Mouse (Mus musculus): Measurements from ENCODE around the gene Lhfpl3.
A peak's percentile ranks its signal among the peaks of the same experiment; 100 is the strongest.

The Lhfpl3 gene

DNA sequence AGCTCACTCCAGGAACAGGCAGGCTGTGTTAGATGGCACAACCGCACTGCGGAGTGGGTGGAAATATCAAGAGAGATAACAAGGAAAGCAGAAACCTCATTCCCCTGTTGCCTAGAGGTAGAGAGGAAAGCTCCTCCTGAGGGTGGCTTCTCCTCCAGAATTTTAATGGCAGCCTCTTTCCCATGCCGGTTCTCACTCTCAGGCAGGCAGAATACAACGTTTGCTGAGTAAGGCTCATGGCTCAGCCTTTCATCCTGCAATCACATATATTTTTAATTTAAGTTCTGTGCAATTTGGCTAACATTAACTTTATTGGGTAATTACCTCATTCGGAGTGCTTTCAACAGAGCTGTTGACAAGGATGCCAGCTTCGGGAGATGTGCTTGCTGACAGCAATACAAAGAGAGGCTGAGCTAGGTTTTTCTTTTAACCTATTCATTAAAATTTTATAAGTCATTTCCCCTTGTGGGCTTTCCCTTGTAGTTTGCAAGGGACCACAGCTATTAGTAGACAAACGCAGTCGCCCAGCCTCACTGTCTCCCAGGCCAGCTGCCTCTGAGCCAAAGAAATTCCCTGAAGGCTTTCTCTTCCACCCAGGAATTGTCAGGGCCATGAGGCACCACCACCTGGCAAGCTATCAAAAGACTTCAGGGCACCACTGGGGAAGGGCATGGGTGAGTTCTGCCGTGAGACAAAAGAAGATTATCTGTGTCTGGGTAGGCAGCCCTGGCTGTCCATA lies 394.5 kb downstream of the Lhfpl3 start:
- DNase-seq (ENCODE audit: extremely low spot score, low spot score) = no peak

DNA sequence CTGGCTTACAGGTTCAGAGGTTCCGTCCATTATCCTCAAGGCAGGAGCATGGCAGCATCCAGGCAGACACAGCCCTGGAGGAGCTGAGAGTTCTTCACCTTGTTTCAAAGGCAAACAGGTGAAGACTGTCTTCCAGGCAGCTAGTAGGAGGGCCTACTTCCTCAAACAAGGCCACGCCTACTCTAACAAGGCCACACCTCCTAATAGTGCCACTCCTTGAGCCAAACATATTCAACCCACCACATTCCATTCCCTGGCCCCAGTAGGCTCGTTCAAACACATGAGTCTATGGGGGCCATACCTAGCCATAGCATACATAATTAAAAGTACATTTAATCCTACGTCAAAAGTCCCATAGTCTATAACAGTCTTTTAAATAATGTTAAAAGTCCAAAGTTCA lies 407.4 kb downstream of the Lhfpl3 start:
- no peak for DNase-seq (ENCODE audit: extremely low spot score, low spot score)

DNA sequence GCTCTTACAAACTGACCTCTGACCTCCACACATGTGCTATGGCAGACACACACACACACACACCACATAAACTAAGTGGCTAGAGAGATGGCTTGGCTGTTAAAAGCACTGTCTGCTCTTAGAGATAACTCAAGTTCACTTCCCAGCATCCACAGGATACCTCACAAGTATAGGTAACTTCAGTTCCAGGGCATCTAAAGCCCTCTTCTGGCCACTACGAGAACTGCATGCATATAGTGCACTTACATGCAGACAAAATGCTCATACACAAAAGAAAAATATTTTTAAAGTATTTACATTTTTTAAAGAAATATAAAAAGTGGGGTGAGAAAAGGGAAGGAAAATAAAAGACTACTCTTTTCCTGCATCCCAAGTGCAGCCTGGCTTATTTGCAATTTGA lies 408.6 kb downstream of the Lhfpl3 start:
- no peak for DNase-seq (ENCODE audit: extremely low spot score, low spot score)

DNA sequence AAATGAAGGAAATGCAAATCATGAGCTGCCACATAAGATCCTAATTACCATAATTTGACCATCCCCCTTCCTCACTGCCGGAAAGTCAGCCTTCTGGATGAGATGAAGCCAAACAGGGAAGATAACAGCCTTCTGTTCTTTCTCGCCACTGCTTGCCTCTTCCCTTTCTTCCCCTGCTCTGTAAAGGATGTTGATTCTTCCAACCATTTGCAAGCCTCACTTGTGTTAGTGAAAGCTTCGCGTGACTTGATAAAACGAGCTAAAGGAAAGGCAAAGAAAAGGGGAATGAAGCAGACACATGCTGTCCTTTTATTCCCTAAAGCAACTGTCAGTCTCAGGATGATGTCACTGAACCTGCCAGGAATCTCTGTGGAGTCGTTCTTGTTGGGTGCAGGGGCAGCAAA lies 420.1 kb downstream of the Lhfpl3 start:
- DNase-seq (ENCODE audit: extremely low spot score, low spot score) = no peak

DNA sequence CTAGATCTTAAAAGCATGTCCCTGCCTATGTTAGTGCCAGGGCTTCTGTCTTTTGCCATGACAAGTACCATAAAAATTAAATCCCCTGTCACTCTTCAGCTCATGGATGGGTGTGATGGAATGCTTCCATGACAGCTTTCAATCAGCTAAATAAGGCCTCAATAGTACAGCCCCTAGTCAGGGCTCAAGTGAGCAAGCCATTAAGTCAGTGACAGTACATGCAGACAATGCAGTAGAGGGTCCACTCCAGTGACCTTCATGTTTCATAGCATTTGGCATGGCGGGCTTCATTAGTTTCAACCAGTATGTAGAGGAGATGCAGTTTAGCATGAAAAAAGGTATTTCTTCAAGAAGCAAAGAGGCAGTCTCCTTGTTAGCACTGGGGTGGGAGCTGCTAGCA lies 420.8 kb downstream of the Lhfpl3 start:
- DNase-seq (ENCODE audit: extremely low spot score, low spot score) = no peak

DNA sequence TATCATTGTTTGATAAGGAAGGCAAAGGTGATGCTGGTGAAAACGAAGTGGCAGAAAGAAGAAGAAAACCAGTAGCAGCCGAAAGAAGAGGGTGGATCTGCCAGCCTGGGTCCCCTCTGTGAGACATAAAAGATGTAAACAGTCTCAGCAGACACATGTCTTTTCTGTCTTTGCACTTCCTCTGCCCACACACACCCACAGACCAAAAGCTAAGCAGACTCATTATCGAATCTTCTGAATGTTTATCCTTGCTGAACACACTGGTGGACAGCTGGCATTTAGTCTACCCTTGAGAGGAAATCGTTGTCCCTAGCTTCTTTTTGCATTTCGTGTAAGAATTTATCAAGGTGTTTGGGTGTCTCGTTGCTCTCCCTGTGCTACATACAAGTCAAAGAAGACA lies 443.8 kb downstream of the Lhfpl3 start:
- DNase-seq (ENCODE audit: extremely low spot score, low spot score) = no peak

DNA sequence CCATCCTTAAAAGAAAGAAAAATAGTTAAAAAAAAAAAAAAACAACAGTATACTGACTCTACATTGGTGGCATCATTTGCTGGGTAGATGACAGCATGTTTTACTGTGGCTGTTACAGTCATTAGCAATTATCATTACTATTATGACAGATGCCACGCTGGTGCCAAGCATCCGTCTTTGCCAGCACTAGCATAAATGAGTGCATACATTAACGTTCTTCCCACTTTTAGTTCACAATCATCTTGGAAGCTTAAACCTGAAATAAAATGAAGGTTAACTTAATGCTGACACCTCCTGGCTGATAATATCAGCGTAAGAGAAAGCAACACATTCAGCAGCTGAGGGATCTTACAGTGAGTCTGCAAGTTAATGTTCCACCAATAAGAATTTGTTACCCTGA lies 451.0 kb downstream of the Lhfpl3 start:
- DNase-seq (ENCODE audit: extremely low spot score, low spot score) = no peak

DNA sequence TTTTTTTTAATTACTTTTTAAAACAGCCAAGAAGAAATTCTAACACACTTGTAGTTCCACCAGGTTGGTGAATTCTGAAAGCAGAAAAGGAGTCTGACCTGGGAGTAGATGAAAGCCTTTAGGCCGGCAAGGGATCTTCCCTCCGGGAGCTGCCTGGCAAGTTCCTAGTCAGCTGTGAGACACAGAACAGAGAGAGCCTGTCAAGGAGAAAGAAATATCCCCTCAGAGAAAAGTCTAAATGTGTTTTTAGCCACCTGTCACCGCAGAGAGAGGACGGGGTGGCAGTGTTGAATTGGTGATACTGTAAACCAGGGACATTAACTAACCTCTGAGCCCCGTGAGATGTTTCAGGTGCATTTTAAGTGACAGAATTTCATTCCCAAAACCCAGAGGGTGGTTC lies 467.2 kb downstream of the Lhfpl3 start:
- no peak for DNase-seq (ENCODE audit: extremely low spot score, low spot score)

DNA sequence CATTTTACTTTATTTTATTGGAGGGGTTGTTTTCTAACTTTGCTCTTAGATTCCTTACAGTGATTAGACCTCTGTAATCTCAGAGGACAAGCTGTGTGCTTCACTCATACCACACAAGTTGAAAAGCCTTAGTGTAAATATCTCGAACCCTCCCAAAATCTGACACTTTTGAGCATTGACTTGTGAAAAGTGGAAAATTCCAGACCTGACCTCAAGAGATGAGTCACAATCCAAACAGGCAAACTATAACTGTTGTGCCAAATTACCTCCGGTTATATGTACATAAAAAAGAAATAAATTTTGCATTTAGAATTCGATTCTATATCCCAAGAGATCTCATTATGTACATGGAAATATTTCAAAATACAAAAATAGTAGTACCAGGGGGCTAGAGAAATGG lies 468.8 kb downstream of the Lhfpl3 start:
- no peak for DNase-seq (ENCODE audit: extremely low spot score, low spot score)

DNA sequence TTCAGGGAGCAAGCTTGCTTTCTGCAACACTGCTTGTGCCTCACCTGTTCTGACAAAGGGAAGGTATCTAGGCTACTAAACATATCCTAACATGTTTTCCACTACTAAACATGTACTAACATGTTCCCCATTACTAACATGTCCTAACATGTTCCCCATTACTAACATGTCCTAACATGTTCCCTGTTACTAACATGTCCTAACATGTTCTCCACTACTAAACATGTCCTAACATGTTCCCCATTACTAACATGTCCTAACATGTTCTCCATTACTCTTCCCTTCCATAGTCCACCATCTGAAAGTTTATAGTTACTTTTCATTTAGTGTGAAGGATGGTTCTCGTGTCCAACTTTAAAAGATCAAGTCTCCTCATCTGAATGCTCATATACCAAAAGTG lies 473.8 kb downstream of the Lhfpl3 start:
- DNase-seq (ENCODE audit: extremely low spot score, low spot score) = no peak

DNA sequence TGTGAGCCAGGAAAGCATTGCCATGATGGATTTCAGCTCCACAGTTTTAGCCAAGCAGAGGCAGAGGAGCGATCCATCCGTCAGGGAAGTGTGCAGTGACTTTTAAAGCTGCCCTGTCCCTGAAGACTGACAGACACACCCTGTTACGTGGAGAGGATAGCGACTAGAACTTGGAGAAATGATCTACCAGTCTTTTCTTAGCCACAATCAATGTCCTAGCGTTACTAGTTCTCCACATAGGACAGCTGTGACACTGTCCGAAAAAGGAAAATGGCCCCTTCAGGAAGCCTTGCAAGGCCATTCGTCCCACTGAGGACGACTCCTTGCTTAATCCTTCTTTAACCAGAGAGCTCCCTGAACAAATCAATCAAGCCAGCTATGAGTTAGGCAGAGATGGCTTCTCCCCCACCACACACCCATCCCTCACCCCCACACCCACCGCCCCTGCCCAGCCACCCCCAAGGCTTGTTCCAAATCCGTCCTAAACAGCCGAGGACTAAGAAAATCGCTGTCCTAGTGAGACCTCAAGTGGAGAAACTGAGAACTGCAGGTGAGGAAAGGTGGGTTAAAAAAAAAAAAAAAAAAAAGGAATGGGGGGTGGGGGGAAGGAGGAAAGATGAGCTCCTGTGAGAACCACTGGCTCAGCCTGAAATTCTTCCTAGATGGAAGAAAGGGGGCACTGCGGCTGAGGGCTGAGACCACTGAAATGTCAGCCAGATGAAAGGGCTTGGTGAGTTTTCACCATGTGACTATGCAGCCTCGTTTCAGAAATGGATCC lies 479.1 kb downstream of the Lhfpl3 start:
- DNase-seq (ENCODE audit: extremely low spot score, low spot score) = peak; percentile 68

DNA sequence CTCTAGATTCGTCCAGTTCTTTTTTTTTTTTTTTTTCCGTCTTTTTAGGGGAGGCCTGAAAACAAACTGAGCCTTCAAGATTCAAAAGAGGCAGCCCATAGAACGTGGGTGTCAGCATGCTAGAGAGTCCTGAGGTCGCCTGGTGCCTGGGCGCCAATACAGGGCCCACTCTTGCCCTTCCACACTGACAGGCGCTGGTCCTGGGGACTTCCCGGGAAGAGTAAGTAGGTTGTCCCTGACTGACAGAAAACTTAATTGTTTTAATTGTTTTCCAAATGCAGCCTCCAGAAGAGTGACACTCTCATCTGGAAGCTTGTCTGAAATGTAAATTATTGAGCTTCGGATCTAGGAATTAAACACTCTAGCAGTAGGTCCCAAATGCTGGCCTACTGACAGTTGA lies 479.8 kb downstream of the Lhfpl3 start:
- DNase-seq (ENCODE audit: extremely low spot score, low spot score) = no peak

DNA sequence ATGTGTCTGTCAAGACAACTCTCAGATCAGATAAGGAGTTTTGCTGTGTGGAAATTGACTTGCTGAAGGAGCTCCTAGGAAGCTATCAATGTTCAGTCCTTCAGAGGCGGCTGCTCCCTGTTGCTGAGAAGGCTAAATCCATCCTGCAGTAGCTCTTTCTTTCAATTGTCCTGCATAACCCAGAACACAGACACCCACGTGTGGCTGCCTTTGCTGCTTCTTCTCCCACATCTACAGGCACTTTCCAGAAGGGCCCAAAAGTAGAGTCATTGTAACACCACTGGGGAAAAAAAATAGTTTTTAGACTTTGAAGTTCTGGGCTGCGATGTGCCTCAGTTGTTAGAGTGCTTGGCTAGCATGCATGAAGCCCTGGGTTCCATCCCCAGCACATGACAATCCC lies 480.9 kb downstream of the Lhfpl3 start:
- DNase-seq (ENCODE audit: extremely low spot score, low spot score) = no peak

DNA sequence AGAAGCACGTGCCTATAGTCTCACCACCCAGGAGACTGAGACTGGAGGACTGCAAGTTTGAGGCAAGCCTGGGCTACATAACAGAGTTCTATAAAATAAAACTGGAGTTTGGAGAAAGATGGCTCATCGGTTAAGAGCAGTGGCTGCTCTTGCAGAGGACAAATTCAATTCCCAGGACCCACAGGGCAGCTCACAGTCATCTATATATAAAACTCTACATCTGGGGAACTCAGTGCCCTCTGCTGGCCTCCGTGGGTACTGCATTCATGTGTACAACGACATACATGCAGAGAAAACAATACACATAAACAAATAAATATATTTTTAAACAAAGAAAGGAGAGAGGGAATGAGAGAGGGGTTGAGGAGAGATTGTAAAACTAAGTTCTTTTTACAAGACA lies 501.1 kb downstream of the Lhfpl3 start:
- peak; percentile 33 for DNase-seq (ENCODE audit: extremely low spot score, low spot score)

DNA sequence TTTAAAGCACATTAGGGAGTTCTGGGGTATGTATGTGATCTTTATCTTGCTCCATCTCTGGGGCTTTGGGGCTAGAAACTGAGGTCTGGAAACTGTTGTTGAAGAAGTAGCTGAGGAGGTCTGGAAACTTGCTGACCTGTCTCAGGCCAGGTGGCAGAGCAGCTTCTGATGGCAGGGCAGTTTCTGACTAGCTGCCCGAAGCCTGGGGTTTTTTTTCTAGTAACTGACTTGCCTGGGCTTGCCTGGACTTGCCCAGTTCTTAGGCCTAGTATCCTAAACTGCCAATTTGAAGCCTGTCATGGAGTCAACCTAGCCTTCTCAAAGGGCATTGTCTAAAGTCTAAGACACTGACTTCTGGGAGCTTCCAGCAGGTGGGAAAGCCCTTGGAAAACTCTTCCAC lies 501.9 kb downstream of the Lhfpl3 start:
- no peak for DNase-seq (ENCODE audit: extremely low spot score, low spot score)

DNA sequence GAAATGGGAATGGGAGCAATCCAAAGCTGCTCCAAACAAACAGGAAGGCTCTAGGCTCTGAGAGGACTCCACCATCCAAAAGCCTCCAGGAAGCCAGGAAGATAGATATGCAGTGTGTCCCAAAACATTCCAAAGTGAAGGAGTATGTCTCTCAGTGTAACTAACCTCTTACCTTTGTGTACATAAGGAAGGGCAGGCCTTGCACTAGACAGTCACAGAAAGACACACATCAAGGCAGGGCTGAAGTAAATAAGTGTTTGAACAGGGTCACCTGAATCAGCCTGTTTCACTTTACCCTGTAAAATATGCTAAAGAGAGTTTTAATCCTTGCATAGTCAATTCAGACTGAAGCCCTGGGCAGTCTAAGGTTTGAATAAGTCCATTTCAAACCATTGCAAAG lies 502.4 kb downstream of the Lhfpl3 start:
- no peak for DNase-seq (ENCODE audit: extremely low spot score, low spot score)

DNA sequence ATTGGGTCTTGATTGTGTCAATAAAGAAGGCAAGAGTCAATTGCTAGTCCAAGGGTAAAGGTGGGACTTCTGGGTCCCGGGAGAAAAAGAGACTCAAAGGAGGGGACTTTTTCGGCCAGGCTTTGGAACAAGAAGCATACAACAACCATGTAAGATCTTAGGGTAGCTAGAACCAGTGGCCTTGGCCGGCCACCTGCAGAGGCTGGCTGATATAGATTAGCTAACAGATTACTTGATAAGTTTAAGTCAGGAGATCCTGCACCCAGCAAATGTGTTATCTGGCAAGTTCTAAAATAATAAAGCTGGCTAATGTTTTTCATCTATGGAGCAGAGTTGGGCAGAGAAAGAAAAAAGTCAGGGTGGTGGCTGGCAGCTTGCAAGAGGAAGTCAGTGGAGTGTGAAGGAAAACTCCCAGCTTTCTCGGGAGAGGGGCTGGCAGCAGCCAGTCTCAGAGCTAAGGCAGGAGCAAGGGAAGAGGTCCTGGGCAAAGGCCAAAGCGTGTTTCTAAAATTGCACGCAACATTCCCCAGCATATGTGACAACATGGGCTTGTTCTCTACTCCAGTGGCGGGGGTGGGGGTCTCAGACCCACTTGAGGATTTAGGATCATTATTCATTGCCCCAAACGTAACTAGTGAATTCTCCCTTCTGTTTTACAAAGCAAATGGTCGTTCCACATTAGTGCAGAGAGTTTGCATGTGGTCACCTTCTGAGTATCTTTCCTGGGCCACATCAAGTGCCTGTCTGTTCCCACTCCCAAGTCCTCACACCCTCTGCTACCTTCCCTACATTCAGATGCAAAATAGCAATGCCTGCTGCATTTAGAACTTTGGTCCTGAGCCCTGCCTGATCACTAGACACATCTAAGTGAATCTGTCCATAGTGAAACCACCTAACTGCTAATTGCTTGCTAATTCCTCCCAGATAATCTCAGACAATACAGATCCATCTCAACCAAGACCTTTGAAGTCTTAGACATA lies 504.3 kb downstream of the Lhfpl3 start:
- no peak for DNase-seq (ENCODE audit: extremely low spot score, low spot score)

DNA sequence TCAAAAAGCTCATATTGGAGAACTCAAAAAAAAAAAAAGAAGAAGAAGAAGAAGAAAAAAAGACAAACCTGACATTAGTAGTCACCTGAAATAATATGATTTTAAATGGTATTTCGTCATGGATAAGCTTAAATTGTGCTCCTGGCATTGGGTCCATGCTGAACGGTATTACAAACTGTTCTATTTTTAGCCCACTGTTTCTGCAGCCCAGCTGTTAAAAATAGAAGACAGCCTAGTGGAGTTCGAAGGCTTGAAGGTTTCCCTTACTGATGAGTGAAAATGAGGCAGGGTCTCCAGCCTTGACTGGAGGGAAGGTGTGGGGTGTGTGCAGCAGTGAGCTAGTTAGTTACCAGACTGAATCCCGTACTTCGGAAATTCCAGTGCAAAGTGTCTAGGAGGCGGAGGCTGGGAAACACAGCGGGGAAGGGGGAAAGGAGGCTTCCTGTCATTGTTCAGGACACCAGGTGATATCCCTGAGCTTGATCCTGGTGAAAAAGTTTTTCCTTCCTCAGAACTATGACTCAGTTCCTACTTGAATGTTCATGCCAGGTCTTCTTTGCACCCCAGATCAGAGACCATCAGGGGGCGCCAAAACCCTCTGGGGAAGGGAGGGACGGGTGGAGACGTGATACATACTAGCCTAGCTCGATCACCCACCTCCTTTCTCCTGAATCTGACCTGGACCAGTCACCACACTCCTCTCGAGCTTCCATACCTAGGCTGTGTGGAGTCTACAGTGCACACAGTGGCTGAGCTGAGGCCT lies 505.8 kb downstream of the Lhfpl3 start:
- peak; percentile 39 for DNase-seq (ENCODE audit: extremely low spot score, low spot score)

DNA sequence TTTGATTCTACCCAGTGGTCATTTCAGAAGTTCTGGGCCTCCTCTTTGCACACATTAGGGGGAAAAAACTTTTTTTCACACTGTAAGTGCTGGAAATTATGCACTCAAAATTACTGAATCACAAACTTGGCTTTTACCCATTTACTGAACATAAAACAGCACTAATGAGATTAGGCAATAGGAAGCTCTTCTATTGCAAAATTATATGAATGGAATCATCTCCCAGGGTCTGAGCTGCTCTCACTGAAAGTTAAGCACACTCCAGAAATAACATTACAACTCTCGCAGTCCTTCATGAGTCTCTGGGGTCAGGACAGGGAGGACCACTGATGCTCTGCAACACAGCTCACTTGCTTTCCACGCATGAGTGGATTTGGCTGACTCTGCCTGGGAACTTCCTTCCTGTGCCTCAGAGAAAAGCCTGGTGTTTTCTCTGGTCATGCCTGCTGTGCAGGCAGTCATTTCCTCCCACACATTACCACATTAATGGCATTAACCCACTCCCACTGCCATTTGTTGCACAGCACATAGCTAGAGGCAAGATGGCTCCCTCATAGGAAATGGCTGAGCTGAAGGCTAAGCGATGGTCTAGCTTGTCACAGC lies 510.1 kb downstream of the Lhfpl3 start:
- no peak for DNase-seq (ENCODE audit: extremely low spot score, low spot score)

DNA sequence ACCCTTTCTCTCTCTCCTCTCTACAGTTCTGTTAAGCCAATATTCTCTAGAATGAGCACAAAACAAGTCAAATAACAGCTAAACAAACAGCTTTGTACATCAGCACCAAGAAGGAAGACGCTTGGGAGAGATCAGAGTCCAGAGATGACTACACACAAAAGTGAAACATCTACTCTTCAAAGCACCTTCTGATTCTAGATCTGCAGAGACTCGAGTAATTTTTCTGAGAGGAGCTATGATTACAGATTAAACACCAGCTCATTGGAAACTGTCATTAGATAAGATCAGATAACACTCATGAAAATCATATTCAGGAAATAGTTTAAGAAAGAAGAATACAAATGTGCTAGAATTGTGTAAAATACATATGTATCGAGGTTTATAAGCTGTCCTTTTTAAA lies 527.5 kb downstream of the Lhfpl3 start:
- no peak for DNase-seq (ENCODE audit: extremely low spot score, low spot score)

DNA sequence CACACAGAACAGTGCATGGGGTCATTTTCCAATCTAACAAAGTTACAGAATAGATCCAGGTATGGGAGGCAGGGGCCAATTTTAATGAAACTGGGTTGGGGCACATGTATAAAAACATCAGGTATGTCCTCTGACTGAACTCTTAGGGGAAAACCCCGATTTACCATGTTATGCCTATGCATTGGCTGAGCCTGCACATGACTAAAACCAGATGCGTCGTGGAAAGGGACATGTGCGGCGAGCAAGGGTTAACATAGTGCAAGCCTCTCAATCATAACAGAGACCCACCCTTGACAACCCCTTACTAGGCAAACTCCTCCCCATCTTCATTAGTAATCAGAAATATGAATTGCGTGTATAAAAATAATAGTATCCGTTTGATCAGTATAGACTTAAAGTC lies 533.5 kb downstream of the Lhfpl3 start:
- DNase-seq (ENCODE audit: extremely low spot score, low spot score) = no peak
